Mouse (Mus musculus) kidney, postnatal 14 days (tissue): Measurements from ENCODE around the gene Baiap2l2.
A peak's percentile ranks its signal among the peaks of the same experiment; 100 is the strongest.

Experiments
- DNase-seq: peaks from one replicate; pipeline ENCODE4 v3.0.0; 2022; ENCODE audit warnings: mixed read lengths

The Baiap2l2 gene

DNA sequence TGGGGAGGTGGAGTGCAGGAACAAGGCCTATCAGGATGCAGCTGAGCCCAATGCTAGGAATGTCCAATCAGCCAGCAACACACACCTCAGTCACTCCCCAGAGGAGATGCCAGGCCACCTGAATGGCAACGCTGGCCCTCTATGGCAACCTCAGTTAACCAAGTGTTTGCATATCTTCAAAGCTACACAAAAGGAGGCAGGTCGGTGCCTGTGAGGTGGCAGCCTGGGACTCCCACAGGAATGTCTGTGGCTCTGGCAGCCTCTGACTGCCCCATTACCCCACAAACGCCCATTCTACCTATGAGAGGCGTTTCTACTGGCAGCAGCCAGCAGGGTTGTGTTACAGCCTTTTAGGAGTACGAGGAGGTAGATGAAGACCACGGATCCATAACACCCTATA lies 13.2 kb upstream of the Baiap2l2 start:
- DNase-seq: no peak

DNA sequence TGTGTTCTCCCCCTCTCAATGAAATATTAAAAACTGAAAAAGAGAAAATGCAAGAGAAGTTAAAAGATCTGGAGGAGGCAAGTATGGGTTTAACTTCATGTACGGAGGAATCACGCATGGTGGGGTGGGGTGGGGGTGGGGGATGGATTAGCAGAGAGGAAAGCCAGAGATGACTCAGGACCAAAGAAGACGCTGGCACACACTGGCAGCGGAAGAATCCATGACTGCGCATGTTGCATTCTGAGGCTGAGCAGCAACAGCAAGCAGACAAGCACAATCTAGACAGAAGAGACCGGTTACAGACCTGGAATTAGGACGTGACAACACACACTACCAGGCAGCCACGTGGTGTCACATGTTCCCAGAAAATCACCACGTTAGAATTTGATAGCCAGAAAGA lies 7.4 kb upstream of the Baiap2l2 start:
- no peak for DNase-seq

DNA sequence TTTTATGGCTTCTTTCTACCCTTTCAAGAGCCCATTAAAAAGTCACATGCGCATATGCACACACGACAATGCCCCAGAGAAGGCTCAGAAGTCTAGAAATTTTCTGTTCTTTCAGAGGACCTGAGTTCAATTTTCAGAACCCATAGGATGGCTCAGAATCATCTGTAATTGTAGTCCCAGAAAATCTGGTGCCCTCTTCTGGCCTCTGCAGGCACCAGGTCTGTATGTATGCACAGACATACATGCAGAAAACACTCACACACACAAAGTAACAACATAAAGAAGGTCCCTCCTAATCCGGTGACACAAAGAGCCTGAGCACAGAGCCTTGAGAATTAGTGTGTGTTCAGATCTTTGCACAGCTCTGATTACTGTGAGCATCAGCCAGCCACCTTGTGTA lies 5.0 kb upstream of the Baiap2l2 start:
- no peak for DNase-seq

DNA sequence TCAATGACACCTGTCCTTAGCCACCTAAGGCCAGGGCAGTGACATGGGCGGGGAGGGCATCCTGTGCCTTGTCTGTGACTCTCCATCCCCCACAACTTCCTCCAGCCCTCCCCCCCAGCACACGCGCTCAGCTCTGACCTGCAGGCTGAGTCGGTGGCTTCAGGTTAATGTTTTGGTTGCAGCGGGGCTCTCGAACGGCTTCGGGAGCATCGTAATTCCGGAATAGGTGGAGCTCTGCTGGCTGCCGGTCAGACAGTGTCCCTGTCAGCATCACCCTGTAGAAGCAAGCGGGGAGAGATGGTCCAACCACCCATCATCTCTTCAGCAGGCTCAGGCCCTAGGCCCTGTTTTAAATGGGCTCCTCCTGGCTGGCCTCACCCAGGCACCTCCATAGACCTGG lies 4.1 kb upstream of the Baiap2l2 start:
- no peak for DNase-seq

DNA sequence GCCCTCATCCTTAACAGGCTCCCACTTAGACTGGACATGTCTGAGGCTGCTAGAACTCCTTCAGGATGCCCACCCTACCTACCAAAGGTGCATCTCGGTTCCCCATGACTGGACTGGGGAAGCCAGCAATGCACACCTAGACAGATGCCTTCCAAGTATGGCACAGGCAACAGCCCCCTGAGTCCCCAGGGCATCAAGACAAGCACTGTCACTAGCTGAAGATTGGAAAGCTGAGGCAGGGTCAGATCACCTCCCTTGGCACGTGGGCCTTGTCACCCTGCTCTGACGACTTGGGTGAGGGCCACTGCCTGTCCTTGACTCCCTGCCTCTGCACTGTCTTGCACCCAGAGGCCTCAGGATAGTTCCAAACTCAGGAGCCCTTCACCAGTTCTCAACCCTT lies 3.0 kb upstream of the Baiap2l2 start:
- no peak for DNase-seq

DNA sequence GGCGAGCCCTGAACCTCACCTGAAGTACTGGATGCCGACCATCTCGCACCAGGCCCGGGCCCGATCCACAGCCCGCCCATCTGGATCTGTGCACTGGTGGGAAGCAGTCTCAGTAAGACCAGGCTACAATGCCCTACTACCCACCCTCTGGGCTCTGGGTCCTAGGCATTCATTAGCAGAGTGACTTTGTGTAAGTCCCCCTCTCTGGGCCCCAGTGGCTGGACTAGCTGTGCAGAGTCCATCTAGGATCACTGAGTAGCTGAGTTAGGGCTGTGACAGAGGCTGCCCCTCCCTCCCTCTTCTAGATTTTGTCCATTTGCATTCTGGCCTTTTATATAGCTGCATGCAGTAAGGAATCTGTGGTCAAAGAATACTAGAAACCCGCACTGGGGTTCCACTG lies 1.8 kb upstream of the Baiap2l2 start:
- DNase-seq: peak; percentile 65

DNA sequence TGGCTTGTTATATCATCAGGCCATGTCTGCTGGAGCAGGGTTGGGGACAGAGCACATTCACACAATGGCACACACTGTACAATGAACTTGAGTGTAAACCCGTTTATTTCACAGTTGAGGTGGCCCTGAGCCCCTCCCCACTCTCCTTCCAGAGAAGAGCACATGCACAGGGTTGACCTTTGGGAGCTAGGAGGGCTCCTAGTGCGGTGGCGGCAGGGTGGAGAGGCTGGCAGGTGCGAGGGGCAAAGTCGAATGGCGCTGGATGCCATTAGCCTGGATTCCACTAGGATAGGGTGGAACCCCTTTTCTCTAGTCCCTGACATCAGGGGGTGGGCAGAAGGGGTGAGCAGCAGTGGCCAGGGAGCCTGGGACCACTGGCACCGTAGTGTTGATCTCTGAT lies 804 bp upstream of the Baiap2l2 start:
- peak; percentile 76 for DNase-seq

DNA sequence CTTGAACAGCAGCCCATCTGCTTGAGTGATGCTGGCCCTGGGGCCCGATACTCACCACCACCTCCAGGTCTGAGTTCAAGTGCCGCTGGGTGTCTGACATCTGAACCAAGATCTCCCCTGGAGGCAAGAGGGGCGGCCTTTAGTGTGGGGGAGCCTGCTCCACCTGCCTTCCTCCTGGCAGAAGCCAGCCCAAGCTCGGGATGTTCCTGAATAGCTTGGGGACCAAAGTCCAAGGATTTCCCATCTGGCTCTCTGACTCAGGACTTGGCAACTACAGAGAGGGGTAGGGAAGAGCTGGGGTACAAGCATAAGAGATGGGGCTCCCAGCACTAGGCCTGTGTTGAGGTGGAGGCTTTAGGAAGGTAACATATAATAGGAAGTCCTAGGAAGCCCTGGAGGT lies 2.0 kb downstream of the Baiap2l2 start:
- peak; percentile 60 for DNase-seq

DNA sequence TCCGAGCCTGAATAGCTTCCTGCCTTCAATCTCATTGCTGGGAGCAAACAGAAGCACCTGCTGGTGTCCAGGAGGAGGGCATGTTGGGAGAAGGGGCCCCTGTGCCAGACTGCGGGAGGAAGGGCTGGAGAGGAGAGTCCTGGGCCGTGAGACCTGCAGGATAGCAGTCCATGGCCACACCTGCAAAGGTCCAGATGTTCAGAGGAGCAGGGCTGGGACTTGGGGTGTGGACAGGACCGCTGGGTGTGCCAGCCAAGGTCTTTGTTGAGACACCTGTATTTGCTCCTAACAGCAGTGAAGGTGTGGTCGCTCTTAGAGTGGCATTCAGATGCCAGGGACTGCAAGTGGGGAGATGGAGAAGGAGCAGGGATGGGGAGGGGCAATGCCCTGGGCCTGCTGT lies 2.9 kb downstream of the Baiap2l2 start:
- DNase-seq: no peak

DNA sequence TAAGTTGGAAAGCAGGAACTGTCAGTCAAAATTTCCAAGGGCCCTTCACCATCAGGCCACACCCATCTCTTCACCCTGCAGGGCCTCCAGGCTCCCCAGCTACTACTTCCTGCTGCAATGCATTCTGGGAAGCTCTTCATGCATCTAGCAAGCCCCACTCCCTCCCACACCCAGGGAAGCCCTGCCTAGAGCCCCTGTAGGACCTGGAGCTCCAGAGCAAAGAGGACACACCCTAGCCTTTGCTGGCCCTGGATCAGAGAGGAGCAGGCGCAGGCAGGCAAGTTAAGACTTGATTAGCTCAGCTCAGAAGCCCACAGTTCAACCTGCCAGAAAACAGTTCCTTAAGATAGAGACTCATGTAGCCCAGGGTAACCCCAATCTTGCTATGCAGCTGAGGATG lies 3.9 kb downstream of the Baiap2l2 start:
- DNase-seq: no peak

DNA sequence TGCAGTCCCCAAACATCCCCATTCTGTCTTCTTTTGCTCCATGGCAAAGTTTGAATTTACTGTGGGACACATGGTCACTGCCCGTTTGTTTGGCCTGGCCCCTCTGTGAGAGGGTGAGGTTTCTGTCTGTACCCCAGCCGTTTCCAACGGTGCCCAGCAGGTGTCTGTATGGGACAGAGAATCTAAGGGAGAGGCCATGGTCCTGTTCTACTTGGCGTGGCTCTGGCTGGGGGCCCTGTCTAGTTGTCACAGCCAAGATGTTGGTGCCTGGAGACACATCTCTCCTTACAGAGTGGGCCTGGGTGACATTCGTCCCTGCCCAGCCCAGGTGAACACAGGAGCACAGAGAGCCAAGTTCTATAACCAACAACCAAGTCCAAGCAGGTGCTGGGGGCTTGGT lies 4.5 kb downstream of the Baiap2l2 start:
- DNase-seq: no peak

DNA sequence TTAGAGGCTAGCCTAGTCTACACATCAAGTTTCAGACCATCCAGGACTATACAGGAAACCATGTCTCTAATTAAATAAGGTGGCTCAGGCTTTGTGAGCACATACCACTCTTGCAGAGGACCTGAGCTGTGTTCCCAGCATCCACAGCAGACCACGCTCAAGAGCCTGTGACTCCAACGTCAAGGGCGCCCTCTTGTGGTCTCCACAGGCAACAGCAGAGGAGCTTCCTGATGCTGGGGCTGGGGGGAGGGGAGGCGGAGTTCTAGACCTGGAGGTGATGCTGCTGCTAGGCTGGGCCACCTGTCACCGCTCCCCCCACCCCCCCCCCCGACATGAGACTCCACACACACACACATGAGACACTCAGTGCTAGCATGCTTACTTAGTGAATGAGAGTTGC lies 5.1 kb downstream of the Baiap2l2 start:
- no peak for DNase-seq

DNA sequence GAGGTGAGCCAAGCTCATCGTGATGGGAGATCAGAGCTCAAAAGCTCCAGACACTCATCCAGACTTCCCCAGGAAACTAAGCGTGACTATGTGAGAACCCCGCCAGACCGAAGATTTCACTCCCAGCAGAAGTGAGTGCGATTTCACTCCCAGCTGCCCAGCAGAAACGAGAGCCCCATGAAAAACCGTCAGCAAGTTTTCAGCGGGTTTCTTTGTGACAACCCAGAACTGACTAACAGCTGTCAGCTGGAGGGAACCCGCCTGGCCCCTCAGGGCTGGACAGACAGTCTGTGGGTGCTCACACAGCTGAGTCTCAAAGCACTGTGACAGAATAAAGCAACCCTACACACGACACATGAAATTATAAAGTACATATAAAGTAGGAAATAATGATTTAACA lies 7.6 kb downstream of the Baiap2l2 start:
- DNase-seq: no peak

DNA sequence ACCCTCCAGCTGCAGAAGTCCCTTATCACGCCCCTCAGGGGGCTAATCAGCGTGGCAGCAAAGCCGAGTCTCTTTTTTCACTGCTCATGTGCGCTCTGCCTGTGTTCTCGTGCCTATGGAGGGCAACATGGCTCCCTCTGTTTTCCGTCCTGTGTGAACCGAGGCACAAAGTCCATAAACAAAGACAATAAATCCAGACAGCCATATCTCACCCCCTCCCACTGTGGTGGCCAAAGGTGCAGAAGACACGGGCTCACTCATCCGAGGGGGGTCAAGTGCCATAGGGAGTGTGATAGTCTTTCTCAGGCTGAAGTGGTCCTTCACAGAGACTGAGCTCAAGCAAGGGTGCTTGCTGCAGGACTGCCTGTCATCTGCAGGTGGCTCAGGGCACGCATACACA lies 12.3 kb downstream of the Baiap2l2 start:
- no peak for DNase-seq

DNA sequence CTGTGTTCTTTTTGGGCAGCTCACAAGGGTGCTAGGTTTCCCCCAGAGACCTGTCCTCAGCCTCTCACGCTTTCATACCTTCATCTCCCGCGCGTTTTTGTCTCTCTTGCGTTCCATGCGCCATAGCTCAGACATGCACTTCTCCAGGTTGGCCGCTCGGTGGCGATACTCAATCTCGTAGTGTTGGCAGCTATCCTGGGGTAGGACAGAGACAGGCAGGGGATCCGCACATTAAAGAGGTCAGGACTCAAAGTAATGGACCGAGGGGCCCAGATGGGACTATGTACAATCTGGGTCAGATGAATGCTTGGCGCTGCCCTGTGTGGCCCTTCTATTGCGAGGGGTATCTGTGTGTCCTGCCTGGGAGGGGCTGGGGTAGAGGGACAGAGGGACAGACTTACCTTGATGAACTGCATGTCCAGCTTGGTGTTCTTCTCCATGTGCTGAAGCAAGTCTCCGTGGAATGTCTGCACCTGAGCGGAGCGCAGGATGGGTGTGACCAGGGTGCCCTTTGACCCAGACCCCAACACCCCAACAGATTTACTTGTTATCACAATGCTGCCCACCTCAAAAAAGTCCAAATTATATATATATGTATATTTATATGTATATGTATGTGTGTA lies 14.1 kb downstream of the Baiap2l2 start:
- DNase-seq: no peak

DNA sequence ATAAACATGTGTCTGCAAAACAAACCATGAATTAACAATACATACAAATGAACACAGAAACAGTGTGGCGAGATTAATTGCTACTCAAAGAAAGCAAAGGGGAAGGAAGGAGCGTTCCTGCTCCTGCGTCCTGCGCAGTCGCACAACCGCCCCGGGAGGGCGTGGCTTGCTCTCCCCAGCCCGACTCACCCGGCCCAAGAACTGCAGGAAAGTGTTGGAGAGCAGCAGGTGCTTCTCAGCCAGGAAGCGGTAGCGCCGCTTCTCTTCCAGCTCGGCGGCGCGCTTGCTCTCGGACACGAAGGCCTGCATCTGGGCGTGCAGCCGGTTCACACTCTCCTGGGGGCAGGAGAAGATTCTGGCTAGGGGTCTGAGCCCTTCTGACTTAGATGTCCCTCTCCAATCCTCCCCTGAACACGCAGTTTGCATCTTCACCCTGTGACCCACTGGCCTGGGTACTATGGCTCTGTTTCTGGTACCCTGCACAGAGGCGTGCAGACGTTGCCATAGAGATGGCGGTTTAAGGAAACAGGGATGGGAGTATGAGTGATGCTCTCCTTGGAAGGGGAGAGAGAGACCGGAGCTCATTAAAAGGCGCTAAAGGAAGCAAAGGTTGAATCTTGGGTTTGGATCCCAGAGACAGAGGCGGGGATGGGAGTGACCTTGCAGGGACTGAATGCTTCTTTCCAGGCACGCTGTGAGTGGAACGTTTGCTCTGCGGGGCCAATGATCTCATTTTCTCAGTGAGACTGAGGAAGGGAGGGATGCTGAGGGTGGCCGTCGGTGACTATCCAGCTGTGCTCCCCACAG lies 14.8 kb downstream of the Baiap2l2 start:
- DNase-seq: peak; percentile 76

DNA sequence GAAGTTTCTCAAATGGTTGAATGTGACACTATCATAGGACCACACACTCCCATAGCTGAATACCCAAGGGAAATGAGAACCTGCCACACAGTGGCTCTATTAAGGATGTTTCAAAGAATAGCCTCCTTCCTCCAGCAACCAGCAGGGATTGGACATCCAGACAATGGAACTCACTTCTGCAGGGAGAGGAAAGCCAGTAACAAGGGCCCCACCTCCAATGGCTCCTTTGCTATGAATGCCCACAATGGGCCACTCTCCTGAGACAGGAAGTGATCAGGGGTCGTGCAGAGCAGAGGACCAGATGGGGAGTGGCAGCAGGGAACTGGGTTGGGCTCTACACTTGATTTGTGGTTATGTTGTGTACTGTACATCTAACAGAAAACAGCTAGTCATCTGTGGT lies 16.8 kb downstream of the Baiap2l2 start:
- DNase-seq: no peak

DNA sequence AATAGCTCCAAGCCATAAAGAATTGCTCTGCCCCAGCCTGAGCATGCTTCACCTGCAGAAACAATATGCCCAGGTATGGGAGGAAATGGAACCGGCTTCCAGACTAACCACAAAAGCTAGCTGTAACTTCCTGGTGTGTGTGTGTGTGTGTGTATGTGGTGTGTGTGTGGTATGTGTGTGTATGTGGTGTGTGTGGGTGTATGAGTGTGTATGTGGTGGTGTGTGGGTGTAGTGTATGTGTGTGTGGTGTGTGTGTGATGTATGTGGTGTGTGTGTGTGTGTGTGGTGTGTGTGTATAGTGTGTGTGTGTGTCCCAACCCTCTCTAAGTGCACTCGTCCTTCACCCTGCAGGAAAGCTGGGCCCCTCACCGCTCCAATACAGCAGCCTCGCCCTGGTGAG lies 20.0 kb downstream of the Baiap2l2 start:
- no peak for DNase-seq

DNA sequence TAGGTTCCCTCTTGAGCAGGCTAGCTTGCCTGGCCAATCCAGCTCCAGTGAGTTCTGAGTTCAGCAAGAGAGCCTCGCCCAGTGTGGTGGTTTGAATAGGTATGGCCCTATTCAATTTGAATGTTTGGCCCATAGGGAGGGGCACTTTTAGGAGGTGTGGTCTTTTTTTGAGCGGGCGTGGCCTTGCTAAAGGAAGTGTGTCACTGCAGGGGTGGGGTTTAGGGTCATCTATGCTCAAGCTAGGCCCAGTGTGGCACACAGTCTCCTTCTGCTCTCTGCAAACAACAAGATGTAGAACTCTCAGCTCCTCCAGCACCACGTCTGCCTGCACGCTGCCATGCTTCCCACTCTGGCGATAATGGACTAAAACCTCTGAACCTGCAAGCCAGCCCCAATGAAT lies 21.6 kb downstream of the Baiap2l2 start:
- no peak for DNase-seq

DNA sequence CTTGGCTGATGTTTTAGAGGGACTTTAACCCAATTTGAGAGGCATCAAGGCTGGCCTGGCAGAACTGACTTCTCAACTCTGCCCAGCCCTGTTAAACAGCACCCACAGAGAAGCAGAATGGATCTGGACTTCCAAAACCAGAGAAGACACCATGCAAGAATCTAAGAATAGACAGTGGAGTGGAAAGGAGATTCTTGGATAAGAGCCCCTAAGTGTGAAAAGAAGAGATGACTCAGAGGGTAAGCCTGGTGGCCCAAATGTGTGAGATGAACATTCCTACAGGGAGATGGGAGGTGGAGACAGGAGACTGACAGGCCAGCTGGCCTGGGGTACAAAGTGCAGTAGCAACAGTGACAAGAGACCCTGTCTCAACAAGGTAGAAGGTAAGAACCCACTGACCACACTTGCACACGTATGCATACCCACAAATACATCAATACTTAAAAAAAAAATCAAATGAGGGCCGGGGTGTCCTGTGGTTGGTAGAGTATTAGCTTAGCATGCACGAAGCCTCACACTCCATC lies 22.5 kb downstream of the Baiap2l2 start:
- DNase-seq: no peak

DNA sequence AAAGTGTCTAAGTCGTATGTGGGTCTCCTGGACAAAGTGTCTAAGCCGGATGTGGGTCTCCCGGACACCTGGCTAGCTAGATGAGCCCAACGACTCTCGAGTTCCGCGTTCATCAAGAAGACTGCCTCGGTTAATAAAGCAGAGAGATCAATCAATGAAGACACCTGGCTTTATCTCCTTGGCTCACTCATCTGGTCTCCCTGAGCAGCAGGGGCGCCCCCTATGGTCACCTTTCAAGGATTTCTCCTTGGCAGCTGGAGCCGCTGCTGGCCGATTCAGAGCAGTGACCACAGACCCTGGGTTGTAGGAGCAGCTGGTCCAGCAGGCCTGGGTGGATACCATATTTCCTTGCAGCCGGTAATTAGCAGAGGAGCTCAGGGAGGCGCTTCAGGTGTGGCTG lies 23.0 kb downstream of the Baiap2l2 start:
- peak; percentile 47 for DNase-seq

DNA sequence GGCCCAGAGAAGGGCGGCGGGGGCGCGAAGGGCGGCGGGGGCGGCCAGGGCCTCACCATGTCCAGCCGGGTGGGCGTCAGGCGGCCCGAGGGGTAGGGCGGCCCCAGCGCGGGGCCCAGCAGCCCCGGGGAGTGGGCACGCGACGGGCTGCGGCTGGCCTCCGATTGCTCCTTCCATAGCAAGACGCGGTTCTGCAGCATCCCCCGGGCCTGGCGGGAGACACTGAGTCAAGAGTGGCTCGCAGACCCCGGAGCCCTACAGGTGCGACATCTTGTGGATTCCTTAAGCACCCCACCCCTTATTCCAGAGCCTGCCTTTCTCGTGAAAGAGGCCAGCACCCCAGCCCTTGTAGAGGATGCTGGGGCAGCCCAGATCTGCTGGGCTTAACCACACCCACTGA lies 23.6 kb downstream of the Baiap2l2 start:
- DNase-seq: no peak

DNA sequence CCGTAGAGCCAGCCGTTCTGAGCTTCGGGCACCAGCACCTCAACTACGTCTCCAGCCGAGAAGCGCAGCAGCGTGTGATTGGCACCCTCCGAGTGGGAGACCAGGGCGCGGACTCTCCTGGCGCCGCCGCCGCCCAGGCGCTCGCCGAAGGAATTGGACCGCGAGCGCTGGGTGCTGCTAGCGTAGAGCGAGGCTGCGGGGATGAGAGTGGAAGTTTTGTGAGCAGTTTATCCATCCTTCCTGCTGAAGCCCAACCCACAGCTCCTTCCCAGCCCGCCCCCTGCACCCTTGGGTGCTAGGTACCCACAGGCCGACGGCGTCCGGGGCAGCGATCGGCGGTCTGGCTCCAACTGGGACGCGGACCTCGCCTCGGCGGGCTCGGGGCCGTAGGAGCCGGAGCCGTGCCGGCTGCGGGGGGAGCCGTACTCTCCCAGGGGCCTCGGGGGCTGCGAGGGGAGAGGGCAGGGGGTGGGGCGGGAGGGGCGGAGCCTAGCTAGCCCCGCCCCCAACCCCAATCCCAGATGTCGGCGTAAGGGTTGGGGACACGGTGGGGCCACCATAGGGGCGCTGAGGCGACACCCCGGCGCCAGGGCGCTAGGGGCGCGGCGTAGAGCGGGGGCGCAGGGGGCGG lies 24.1 kb downstream of the Baiap2l2 start:
- DNase-seq: peak; percentile 63

DNA sequence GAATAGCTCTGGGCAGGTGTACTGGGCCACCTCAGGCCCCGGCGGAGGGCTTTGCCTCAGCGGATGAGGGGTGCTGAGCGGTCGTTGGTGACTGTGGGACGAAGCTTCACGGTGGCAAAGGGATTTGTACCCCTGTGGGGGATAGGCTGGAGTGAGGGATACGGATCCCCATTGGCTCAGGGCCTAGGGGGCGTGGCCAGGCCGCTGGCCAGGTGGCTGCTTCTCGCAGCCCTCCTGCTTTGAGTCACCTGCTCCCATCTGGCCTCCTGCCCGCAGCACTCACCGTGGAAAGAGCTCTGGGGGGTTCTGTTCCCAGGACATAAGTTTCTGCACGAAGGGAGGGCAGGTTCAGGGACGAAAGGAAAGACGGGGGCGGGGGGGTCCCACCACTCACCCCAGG lies 26.8 kb downstream of the Baiap2l2 start:
- peak; percentile 88 for DNase-seq
